In the genomic region with DNA sequence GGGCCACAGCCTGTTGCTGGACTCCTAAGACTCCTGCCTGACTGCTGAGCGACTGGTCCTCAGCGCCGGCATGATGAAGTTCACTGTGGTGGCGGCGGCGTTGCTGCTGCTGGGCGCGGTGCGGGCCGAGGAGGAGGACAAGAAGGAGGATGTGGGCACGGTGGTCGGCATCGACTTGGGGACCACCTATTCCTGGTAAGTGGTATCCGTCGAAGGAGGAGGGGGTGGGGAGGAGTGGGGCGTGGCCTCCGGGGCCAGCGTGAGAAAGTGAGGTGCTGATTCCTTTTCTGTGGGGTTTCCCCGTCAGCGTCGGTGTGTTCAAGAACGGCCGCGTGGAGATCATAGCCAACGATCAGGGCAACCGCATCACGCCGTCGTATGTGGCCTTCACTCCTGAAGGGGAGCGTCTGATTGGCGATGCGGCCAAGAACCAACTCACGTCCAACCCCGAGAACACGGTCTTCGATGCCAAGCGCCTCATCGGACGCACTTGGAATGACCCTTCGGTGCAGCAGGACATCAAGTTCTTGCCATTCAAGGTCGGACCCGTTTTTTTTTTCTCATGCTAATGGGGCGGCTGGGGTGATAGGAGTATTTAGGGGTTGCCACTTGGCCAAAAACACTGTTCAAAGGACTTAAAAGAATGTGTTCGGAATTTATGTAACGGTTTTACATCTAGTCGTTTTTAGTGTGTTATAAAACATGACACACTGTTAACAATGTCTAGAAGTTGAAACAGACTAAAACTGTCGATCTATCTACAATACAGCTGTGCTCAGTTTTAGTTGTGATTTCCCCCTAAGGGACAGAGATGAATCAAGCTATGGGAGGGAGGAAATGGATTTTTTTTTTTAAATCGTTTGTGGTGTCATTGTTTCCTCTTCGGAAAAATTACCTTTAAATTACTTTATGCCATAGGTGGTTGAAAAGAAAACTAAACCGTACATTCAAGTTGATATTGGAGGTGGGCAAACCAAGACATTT, we compare ENCODE assay signal across 8 mouse cellular contexts. TPM values are rescaled to one million over a fixed set of nuclear protein-coding genes. Genes with fewer than 3 reads are reported as not detected.
DNase-seq lines count a peak whose midpoint lies in the region; ATAC-seq and TF ChIP-seq lines count a peak whose summit lies in the region.

No protein-coding gene starts in this region.

- peak; percentile 36; the same call in 1 of the 2 replicates for ATAC-seq in intestine, embryonic 14.5 days (replicated peaks; ENCODE audit: low FRiP score, low TSS enrichment, low read depth)
- ATAC-seq in megakaryocyte, adult 5-6 weeks (ENCODE audit: poor library complexity, severe bottlenecking) = peak; percentile 39

- TF ChIP-seq CTCF in testis, adult 2 months (IDR thresholded peaks at IDR 0.05; ENCODE audit: control insufficient read depth, insufficient read depth, insufficient replicate concordance, low read depth, low read length) = no peak

- H3K4me3 ChIP-seq in erythroblast, embryonic 14.5 days (replicated peaks) = peak overlapping the region; percentile 74
- H3K4me3 ChIP-seq in intestine, embryonic 14.5 days (ENCODE audit: low read depth, low read length) = peak overlapping the region; percentile 100
- H3K4me3 ChIP-seq in testis, adult 2 months (ENCODE audit: control insufficient read depth, low read depth, low read length) = peak overlapping the region; percentile 89

- peaks cover 56% of the 10 kb centered on the region for H3K4me1 ChIP-seq in erythroblast, embryonic 14.5 days (ENCODE audit: control insufficient read depth)
- H3K4me1 ChIP-seq in intestine, embryonic 14.5 days (replicated peaks; ENCODE audit: control insufficient read depth, insufficient read depth, low read length) = peaks cover 43% of the 10 kb centered on the region
- H3K4me1 ChIP-seq in testis, adult 2 months (ENCODE audit: control insufficient read depth, insufficient read depth, low read length) = peaks cover 2% of the 10 kb centered on the region; the same call in 1 of the 2 replicates

- no peak; the same call in 1 of the 2 replicates for TF ChIP-seq POLR2A in testis, adult 2 months (IDR thresholded peaks at IDR 0.05; ENCODE audit: control insufficient read depth, low read depth, low read length)

- no peaks in the 10 kb centered on the region for H3K27me3 ChIP-seq in erythroblast, embryonic 14.5 days (ENCODE audit: control insufficient read depth)
- no peaks in the 10 kb centered on the region for H3K27me3 ChIP-seq in intestine, embryonic 14.5 days (replicated peaks; ENCODE audit: control insufficient read depth, insufficient read depth, low read length)
- no peaks in the 10 kb centered on the region for H3K27me3 ChIP-seq in testis, adult 2 months (ENCODE audit: control insufficient read depth, insufficient read depth, low read length)

- H3K9ac ChIP-seq in intestine, embryonic 14.5 days (ENCODE audit: low read length) = peak overlapping the region; percentile 99

- peak overlapping the region; percentile 94 for H3K27ac ChIP-seq in intestine, embryonic 14.5 days (ENCODE audit: low read depth)
- H3K27ac ChIP-seq in testis, adult 2 months (ENCODE audit: control insufficient read depth, insufficient read depth, low read depth, low read length) = peak overlapping the region; percentile 86

- peak; percentile 37 for DNase-seq in left cerebral cortex, adult 11 months (ENCODE audit: low spot score)
- no peak for DNase-seq in left cerebral cortex, postnatal 25 days (ENCODE audit: low spot score in 2 of 2)
- peak; percentile 82 for DNase-seq in T-cell, adult 2 months (ENCODE audit: low spot score)
- DNase-seq in intestine, embryonic 14.5 days (ENCODE audit: low spot score) = no peak
- no peak for DNase-seq in urinary bladder, adult 18-20 months (ENCODE audit: low spot score in 2 of 2)

- intact Hi-C loops in left cerebral cortex, postnatal 25 days (cut with DNase I) = loop anchor here (2.0 kb wide), 1 partner anchor 26 kb away; the partner anchor contains the start of gene Rabepk

- WGBS in intestine, embryonic 14.5 days = 3% methylated on average over 50 of the region's 50 CpGs

- no peaks in the 10 kb centered on the region for H3K9me3 ChIP-seq in erythroblast, embryonic 14.5 days (ENCODE audit: control insufficient read depth, low read length)
- H3K9me3 ChIP-seq in intestine, embryonic 14.5 days (ENCODE audit: control insufficient read depth, low read length) = no peaks in the 10 kb centered on the region

- H3K36me3 ChIP-seq in erythroblast, embryonic 14.5 days (ENCODE audit: control insufficient read depth) = peaks cover 63% of the 10 kb centered on the region
- H3K36me3 ChIP-seq in intestine, embryonic 14.5 days (ENCODE audit: control insufficient read depth, insufficient read depth, low read length) = peaks cover 51% of the 10 kb centered on the region
- peaks cover 6% of the 10 kb centered on the region for H3K36me3 ChIP-seq in testis, adult 2 months (ENCODE audit: control insufficient read depth, insufficient read depth, low read length)

- peak overlapping the region; percentile 72 for H3K4me2 ChIP-seq in intestine, embryonic 14.5 days (ENCODE audit: low read length)

RNA-seq across cellular contexts. Expression of gene Hspa5, which starts 0.8 kb away (rescaled TPM):
- 100 to 1,000 TPM; 394 to 427 TPM for total RNA-seq in left cerebral cortex, postnatal 25 days (2021)
- polyA plus RNA-seq in erythroblast, embryonic 14.5 days (2012) = 8.1 and 12.3 TPM in 2 replicates
- polyA plus RNA-seq in intestine, embryonic 14.5 days (2014; fragmentation: Nextera tagmentation; extraction: Ambion mirVana) = 780 and 861 TPM in 2 replicates
- total RNA-seq in megakaryocyte, adult 5-6 weeks (2015) = 189 and 204 TPM in 2 replicates
- total RNA-seq in megakaryocyte, adult 5-6 weeks (2017) = 538 and 554 TPM in 2 replicates
- polyA plus RNA-seq in testis, adult 2 months (2012; rRNA removed) = 587 and 750 TPM in 2 replicates

RNA-seq across cellular contexts. Expression of gene Gapvd1, which starts 17.5 kb away (rescaled TPM):
- 100 to 1,000 TPM in 1 of 2 experiments, 10 to 100 TPM in 1; 97.4 to 101 TPM for total RNA-seq in left cerebral cortex, postnatal 25 days (2021)
- 3.0 and 5.0 TPM in 2 replicates for polyA plus RNA-seq in erythroblast, embryonic 14.5 days (2012)
- 80.1 and 82.7 TPM in 2 replicates for polyA plus RNA-seq in intestine, embryonic 14.5 days (2014; fragmentation: Nextera tagmentation; extraction: Ambion mirVana)
- 35.0 and 39.1 TPM in 2 replicates for total RNA-seq in megakaryocyte, adult 5-6 weeks (2015)
- total RNA-seq in megakaryocyte, adult 5-6 weeks (2017) = 58.9 and 59.3 TPM in 2 replicates
- 19.0 and 19.2 TPM in 2 replicates for polyA plus RNA-seq in testis, adult 2 months (2012; rRNA removed)

RNA-seq across cellular contexts. Expression of gene Rabepk, which starts 27.2 kb away (rescaled TPM):
- total RNA-seq in left cerebral cortex, postnatal 25 days (2021) = 10 to 100 TPM; 30.8 to 34.0 TPM
- polyA plus RNA-seq in erythroblast, embryonic 14.5 days (2012) = 0.81 and 1.1 TPM in 2 replicates
- 48.8 and 51.0 TPM in 2 replicates for polyA plus RNA-seq in intestine, embryonic 14.5 days (2014; fragmentation: Nextera tagmentation; extraction: Ambion mirVana)
- 6.7 and 11.4 TPM in 2 replicates for total RNA-seq in megakaryocyte, adult 5-6 weeks (2015)
- 18.5 and 22.8 TPM in 2 replicates for total RNA-seq in megakaryocyte, adult 5-6 weeks (2017)
- 431 and 458 TPM in 2 replicates for polyA plus RNA-seq in testis, adult 2 months (2012; rRNA removed)

RNA-seq across cellular contexts. Expression of gene Fbxw2, which starts 53.6 kb away (rescaled TPM):
- total RNA-seq in left cerebral cortex, postnatal 25 days (2021) = 100 to 1,000 TPM in 1 of 2 experiments, 10 to 100 TPM in 1; 96.1 to 101 TPM
- 3.9 and 5.1 TPM in 2 replicates for polyA plus RNA-seq in erythroblast, embryonic 14.5 days (2012)
- polyA plus RNA-seq in intestine, embryonic 14.5 days (2014; fragmentation: Nextera tagmentation; extraction: Ambion mirVana) = 61.4 and 62.2 TPM in 2 replicates
- total RNA-seq in megakaryocyte, adult 5-6 weeks (2015) = 48.9 and 56.0 TPM in 2 replicates
- total RNA-seq in megakaryocyte, adult 5-6 weeks (2017) = 66.2 TPM in 2 replicates
- polyA plus RNA-seq in testis, adult 2 months (2012; rRNA removed) = 13.0 and 14.9 TPM in 2 replicates

Comparison
In these comparisons a context has a peak if more than half of its experiments do, and no peak if none do; other contexts are left out.
1. DNase-seq: peak in left cerebral cortex, adult 11 months (single experiment) and T-cell, adult 2 months (single experiment); none in left cerebral cortex, postnatal 25 days (0 of 2), intestine, embryonic 14.5 days (single experiment) and urinary bladder, adult 18-20 months (0 of 2).
2. RNA of gene Hspa5, which starts 0.8 kb away (polyA plus RNA-seq): 780 to 861 TPM in intestine, embryonic 14.5 days and 587 to 750 TPM in testis, adult 2 months; 8.1 to 12.3 TPM in erythroblast, embryonic 14.5 days; every median in the first group is over 10 times any median in the second.
3. RNA of gene Rabepk, which starts 27.2 kb away (polyA plus RNA-seq): 431 to 458 TPM in testis, adult 2 months and 48.8 to 51.0 TPM in intestine, embryonic 14.5 days; 0.81 to 1.1 TPM in erythroblast, embryonic 14.5 days; every median in the first group is over 10 times any median in the second.
4. Peak in every context shown above with its lines, with median percentiles within 50 percentile points of each other: H3K4me3 ChIP-seq.